Mouse (Mus musculus) gastrocnemius, postnatal 10 days (tissue): ENCODE measurements at regions not wholly inside any gene's neighbourhood (a gene's known extent, or its start where the extent isn't known, plus 50 kb on each side); places are given as distances from the start of the nearest gene placed in this dataset.

Experiments
- DNase-seq: peaks from one replicate; pipeline ENCODE4 v3.0.0; 2021; ENCODE audit warnings: mixed read lengths

GRCm38 (mm10) chr5:93328059-93328458 is 61.0 kb downstream of the Ccng2 start:
- peak; percentile 75 for DNase-seq

DNA sequence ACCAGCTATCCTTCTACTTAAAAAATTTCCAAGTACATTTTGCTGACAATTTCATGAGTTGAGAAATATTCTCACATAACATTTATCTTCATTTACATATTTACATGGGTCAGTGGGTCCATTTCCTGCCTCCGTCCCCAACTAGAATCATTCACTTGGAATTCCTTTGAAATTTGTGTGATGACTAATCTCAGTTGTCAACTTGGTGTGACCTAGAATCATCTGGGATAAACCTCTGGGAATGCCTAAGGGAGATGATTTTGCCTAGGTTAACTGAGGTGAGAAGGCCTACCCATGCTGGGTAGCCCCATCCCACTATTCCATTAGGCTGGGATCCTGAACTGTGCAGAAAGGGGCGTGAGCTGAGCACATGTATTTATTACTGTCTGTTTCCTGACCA is 63.8 kb downstream of the Ccng2 start:
- no peak for DNase-seq

DNA sequence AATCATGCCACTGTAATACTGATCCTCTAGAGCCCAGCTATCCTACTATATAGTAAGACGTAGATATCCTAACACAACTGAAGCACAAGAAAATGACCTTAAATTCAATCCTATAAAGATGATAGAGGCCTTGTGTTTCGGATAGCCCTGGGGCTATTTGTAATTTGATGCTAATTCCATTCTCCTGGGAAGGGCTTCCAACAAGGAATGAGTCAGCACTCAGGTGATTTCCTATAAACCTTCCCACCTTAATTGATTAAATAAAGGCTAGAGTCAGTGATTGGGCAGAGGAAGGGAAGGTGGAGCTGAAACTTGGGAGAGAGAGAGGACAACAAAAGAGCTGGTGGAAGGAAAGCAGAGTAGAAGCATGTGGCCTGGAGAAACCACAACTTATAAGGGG is 86.0 kb downstream of the Ccng2 start:
- DNase-seq: no peak
